Mouse (Mus musculus) lung, embryonic 16.5 days (tissue): ENCODE results near the gene Adcy6. TPM values are rescaled to one million over a fixed set of nuclear protein-coding genes. Genes with fewer than 3 reads are reported as not detected.
"Not testable (repeated sequence)": the region's sequence is repeated elsewhere in the genome, so short reads cannot be mapped to it uniquely, and the experiment has no call there.

Experiments
- ATAC-seq: fragments of 200-750 bp; cut with Nextera tagmentation; 2 replicates; pipeline ENCODE4 v1.8.0; 2017; ENCODE audit warnings: low read depth, mild to moderate bottlenecking, moderate library complexity
- H3K27ac ChIP-seq: fragments of 300-500 bp; sonication (generic); 2 replicates; pipeline ENCODE4 v1.5.1; 2014; ENCODE audit warnings: mild to moderate bottlenecking, control low read depth, low read length
- H3K27me3 ChIP-seq: fragments of 300-500 bp; sonication (generic); 2 replicates; pipeline ENCODE4 v1.6.1; 2014; ENCODE audit warnings: low read depth, low read length, mixed read lengths; ENCODE audit not compliant: control insufficient read depth, insufficient read depth
- H3K36me3 ChIP-seq: fragments of 300-500 bp; sonication (generic); 2 replicates; pipeline ENCODE4 v1.6.1; 2014; ENCODE audit warnings: low read length; ENCODE audit not compliant: control insufficient read depth, insufficient read depth
- H3K4me1 ChIP-seq: fragments of 300-500 bp; sonication (generic); replicated peaks from 2 replicates; pipeline ENCODE4 v1.6.1; 2014; ENCODE audit warnings: low read length, mixed read lengths; ENCODE audit not compliant: control insufficient read depth, insufficient read depth
- H3K4me2 ChIP-seq: fragments of 300-500 bp; sonication (generic); 2 replicates; pipeline ENCODE4 v1.6.1; 2014; ENCODE audit warnings: low read depth, low read length, control low read depth
- H3K4me3 ChIP-seq: fragments of 300-500 bp; sonication (generic); 2 replicates; pipeline ENCODE4 v1.5.1; 2014; ENCODE audit warnings: mild to moderate bottlenecking, low read length, control low read depth
- H3K9ac ChIP-seq: fragments of 300-500 bp; sonication (generic); 2 replicates; pipeline ENCODE4 v1.6.1; 2014; ENCODE audit warnings: low read length, control low read depth
- H3K9me3 ChIP-seq: fragments of 300-500 bp; sonication (generic); 2 replicates; pipeline ENCODE4 v1.6.1; 2016; ENCODE audit warnings: low read length; ENCODE audit not compliant: control insufficient read depth
- WGBS: fragments of 180-500 bp; shearing (Covaris S2); extraction: QIAGEN DNeasy Blood & Tissue Kit; methylation state at CpG from one replicate; pipeline ENCODE4 v1.1.7; 2014; 5-methylcytosine and 5-hydroxymethylcytosine counted together
- polyA plus RNA-seq: library from polyadenylated mRNA; unstranded; fragments of >200 nt; fragmentation: Nextera tagmentation; extraction: Ambion mirVana; gene quantifications from 2 replicates; pipeline ENCODE4 v1.2.1, GENCODE M21; 2015

Gene Adcy6
- polyA plus RNA-seq, 1 experiment from 2014 or later = 21.7 TPM

DNA sequence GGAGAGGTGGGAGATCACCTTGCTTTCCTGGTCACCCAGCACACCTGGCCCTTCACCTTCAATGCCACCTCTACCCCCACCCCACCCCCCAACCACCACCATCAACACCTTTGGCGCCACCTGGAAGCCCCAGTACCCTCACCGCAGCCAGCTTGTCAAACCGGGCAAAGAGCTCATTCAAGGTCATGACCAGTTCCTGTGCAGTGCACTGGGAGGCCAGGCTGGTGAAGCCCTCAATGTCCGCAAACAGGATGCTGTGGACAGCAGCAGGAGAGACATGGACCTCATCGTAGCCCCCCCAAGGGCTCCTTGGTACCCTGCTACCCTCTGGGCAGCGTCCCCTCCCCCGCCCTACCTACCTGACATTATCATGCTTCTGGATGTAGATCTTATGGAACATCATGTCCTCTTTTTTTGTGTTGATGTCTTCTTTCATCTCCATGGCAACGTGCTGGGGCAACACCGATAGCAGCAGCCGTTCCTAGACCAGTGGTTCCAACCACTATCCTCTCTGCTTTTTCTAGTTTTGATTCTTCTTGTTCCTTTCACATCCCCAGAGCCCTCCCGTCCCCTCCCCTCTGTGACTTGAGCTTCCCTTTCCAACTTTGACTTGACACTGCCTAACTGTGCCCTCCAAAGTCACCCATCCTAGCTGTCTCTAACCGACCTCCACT lies 9.7 kb downstream of the Adcy6 start:
- Histone ChIP-seq H3K27me3 (no peaks in the 10 kb centered on the region), H3K9ac (no peak overlapping the region), H3K36me3 (peaks cover 47% of the 10 kb centered on the region), H3K27ac (no peak overlapping the region), H3K9me3 (no peaks in the 10 kb centered on the region), H3K4me3 (no peak overlapping the region), H3K4me1 (peaks cover 13% of the 10 kb centered on the region), H3K4me2 (no peak overlapping the region)
- WGBS = 85% methylated on average over 12 of the region's 12 CpGs
- no peak for ATAC-seq

DNA sequence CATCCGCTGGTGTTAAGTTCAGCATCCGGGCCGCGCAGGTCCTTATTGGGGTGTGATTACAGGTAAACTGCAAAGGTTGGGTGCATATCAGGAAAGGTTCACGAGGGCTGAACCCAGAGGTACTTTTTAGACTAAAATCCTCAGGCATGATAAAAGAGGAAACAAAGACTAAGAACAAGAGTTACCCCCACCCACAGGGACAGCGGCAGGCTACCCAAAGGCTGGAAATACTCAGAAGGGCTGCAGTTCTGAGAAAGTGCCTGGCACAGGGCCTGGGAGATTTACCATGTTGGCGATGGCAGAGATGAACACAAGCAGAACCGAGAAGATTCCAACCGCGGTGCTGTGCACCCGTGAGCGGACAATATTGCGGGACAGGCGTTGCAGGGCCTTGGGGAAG lies 13.3 kb downstream of the Adcy6 start:
- 92% methylated on average over 14 of the region's 14 CpGs for WGBS
- no peak overlapping the region for H3K27ac ChIP-seq
- no peaks in the 10 kb centered on the region for H3K27me3 ChIP-seq
- H3K36me3 ChIP-seq = peaks cover 60% of the 10 kb centered on the region
- no peak overlapping the region for H3K4me2 ChIP-seq
- ATAC-seq = no peak
- H3K4me3 ChIP-seq = no peak overlapping the region
- no peaks in the 10 kb centered on the region for H3K4me1 ChIP-seq
- no peak overlapping the region for H3K9ac ChIP-seq
- H3K9me3 ChIP-seq = no peaks in the 10 kb centered on the region

DNA sequence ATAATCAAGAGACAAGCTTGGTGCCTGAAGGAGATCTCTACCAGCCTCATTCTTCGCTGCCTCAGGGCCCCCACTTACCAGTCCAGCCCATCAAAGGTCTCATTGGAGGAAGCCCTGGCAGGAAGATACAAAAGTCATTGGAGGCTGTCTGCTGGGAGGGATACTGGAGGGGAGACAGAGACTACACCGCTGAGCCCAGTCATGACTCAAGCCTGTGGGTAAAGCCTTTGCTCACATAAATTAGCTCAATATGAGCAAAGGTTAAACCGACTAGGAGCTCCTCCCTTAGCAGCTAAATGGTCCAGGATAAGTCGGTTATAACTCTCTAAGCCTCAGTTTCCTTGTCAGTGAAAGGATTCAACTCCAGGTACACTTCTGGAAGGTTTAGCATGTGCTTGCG lies 14.8 kb downstream of the Adcy6 start:
- ATAC-seq = no peak
- H3K36me3 ChIP-seq = peaks cover 57% of the 10 kb centered on the region
- WGBS = 93% methylated on average over 5 of the region's 5 CpGs

DNA sequence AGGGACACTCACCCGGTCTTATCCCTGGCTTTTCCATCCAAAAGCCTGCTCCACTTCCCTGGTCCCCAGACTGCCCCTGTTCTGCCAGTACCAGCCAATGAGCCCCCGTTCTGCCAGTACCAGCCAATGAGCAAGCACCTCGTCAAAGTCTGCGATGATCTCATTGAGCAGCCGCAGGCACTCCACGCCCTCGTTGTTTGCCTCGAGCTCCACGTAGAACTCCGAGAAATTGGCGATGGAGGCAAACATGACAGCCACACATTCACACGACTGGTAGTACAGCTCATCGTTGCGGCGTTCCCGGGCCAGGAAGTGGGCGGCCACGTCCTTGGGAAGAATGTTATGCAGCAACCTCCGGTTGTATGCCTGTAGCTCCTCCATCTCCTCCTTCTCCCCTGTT lies 15.7 kb downstream of the Adcy6 start:
- no peak for ATAC-seq
- 74% methylated on average over 19 of the region's 19 CpGs for WGBS

More for the DNA sequence above, 14.8 kb downstream of the Adcy6 start:
- H3K9me3 ChIP-seq = no peaks in the 10 kb centered on the region
- H3K4me2 ChIP-seq = no peak overlapping the region
- H3K4me1 ChIP-seq = no peaks in the 10 kb centered on the region
- H3K9ac ChIP-seq = no peak overlapping the region
- H3K27ac ChIP-seq = no peak overlapping the region
- H3K27me3 ChIP-seq = no peaks in the 10 kb centered on the region
- no peak overlapping the region for H3K4me3 ChIP-seq

DNA sequence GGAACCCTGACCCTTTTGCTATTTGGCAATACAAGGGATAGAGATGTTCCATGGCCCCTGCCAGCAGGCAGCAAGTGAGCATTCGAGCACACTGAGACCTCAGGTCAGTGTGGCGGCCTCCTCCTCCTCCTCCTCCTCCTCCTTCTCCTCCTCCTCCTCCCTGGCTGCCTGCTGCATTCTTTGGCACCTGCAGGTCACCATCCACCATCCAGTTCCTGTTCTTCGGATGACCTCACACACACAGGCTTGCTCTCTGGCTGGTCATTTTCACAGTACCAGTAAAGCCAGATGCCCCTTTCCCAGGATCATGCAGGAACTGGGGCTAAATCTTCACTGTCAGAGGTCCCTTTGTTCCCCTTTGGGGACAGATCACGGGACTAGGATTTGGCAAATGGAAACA lies 18.5 kb downstream of the Adcy6 start:
- Histone ChIP-seq H3K4me2 (no peak overlapping the region), H3K27me3 (no peaks in the 10 kb centered on the region), H3K9ac (no peak overlapping the region), H3K9me3 (no peaks in the 10 kb centered on the region), H3K27ac (no peak overlapping the region), H3K36me3 (peaks cover 44% of the 10 kb centered on the region), H3K4me1 (no peaks in the 10 kb centered on the region), H3K4me3 (no peak overlapping the region)
- ATAC-seq = no peak
- WGBS = 71% methylated on average over 4 of the region's 4 CpGs

More for the DNA sequence above, 15.7 kb downstream of the Adcy6 start:
- Histone ChIP-seq H3K27me3 (no peaks in the 10 kb centered on the region), H3K9me3 (no peaks in the 10 kb centered on the region), H3K4me2 (no peak overlapping the region), H3K4me3 (no peak overlapping the region), H3K9ac (no peak overlapping the region), H3K27ac (no peak overlapping the region), H3K4me1 (no peaks in the 10 kb centered on the region), H3K36me3 (peaks cover 61% of the 10 kb centered on the region)

DNA sequence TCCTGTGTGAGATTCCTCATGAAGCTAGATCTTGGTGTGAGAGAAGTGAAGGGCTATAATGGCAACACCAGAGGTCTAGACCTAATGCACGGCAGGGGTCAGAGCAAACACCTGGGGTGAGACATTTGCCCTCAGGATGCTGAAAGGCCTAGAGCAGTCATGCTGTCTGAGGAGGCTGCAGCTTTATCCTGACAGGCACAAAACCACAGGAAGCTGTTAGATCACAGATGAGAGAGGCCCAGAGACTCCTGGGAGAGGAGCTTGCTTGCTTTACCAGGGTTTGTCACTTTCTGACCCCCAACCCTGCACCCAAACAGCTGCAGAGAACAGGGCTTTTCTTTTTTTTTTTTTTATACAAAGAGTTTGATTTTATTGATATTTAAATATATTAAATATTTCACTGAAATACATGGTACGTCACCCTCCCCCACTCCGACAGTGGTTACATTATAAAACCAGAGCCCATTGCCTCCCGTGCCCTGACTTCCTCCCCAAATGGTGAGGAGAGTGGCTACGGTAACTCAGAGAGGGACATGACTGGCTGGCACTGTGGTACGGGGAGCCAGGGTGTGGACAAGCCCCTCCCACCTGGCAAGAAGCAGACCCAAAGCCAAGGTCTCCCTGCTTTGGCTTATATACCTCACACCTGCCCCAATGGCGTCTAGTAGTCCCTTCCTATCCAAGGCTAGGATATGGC lies 20.1 kb downstream of the Adcy6 start:
- 66% methylated on average over 7 of the region's 7 CpGs for WGBS
- Histone ChIP-seq H3K9me3 (no peaks in the 10 kb centered on the region), H3K9ac (no peak overlapping the region), H3K27ac (no peak overlapping the region), H3K4me1 (no peaks in the 10 kb centered on the region), H3K27me3 (no peaks in the 10 kb centered on the region), H3K36me3 (peaks cover 32% of the 10 kb centered on the region), H3K4me3 (no peak overlapping the region), H3K4me2 (no peak overlapping the region)
- ATAC-seq = no peak

DNA sequence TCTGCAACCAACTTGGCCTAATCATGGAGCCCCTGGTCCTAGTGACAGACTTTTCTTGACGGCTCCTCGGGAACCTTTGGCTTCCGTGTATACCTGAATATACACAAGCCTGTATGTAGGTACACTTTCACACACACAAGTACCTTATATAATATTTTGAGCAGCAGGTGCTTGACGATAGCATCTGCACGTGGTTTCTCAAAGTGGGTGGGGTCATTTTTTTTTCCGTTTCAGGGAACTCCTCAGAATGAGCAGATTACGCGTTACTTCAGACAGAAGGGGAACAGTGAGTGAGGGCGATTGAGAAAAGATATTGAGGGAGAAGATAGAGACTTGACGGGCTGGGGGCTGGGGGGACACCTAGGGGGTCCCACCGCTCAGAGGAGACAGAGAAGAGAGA lies 22.1 kb downstream of the Adcy6 start:
- Histone ChIP-seq H3K9me3 (no peaks in the 10 kb centered on the region), H3K27me3 (no peaks in the 10 kb centered on the region), H3K9ac (no peak overlapping the region), H3K4me3 (no peak overlapping the region), H3K36me3 (peaks cover 16% of the 10 kb centered on the region), H3K4me2 (no peak overlapping the region), H3K4me1 (no peaks in the 10 kb centered on the region), H3K27ac (no peak overlapping the region)
- 80% methylated on average over 11 of the region's 11 CpGs for WGBS
- no peak for ATAC-seq

DNA sequence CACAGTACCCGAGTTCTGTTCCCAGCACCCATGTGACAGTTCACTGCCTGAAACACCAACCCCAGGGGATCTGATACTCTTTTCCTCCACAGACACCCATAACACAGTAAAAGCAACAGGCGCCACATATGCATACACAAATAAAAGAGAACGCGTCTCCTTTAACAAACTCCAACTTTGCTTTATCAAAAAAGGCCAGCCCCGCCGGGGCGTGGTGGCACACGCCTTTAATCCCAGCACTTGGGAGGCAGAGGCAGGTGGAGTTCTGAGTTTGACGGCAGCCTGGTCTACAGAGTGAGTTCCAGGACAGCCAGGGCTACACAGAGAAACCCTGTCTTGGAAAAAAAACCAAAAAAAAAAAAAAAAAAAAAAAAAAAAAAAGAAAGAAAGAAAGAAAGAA lies 23.7 kb downstream of the Adcy6 start:
- not testable (repeated sequence) for H3K9ac ChIP-seq, H3K27ac ChIP-seq, H3K9me3 ChIP-seq, H3K36me3 ChIP-seq, H3K4me3 ChIP-seq, ATAC-seq, H3K4me1 ChIP-seq, H3K4me2 ChIP-seq, H3K27me3 ChIP-seq
- whole genome bisulfite sequencing = 55% methylated on average over 9 of the region's 9 CpGs

DNA sequence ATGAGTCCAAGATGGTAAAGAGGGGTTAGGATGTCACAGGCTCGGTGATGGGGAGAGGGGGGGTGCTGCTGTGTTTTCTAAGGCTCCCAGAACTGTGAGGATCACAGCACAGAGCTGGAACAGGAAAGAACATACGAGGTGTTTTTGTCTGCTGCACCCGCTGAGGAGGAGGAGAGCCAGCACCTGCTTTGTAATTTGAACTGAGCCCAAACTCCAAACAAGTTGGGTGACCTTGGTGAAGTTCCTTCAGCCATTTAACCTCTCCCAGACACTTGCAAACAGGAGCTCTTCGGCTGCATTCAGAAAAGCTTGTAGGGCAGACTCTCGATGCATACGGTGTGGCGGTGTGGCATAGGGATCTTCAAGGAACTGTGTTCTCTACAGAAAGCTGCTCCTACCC lies 24.5 kb downstream of the Adcy6 start:
- Histone ChIP-seq H3K4me2 (no peak overlapping the region), H3K9ac (no peak overlapping the region), H3K4me3 (no peak overlapping the region), H3K27ac (no peak overlapping the region), H3K9me3 (no peaks in the 10 kb centered on the region), H3K27me3 (no peaks in the 10 kb centered on the region), H3K4me1 (no peaks in the 10 kb centered on the region), H3K36me3 (peaks cover 7% of the 10 kb centered on the region; the same call in 1 of the 2 replicates)
- ATAC-seq = no peak
- 26% methylated on average over 7 of the region's 7 CpGs for WGBS
